Mouse (Mus musculus): ENCODE data around the gene Ddx24.

GRCm38 (mm10) chr12:103367171-103367570 lies 58.5 kb downstream of the Ddx24 start:
- TF ChIP-seq MAFK (IDR thresholded peaks at IDR 0.05; ENCODE audit: insufficient read depth, low read depth, low read length) (no peak), ZC3H11A (IDR thresholded peaks at IDR 0.05; ENCODE audit: borderline replicate concordance, low read depth, low read length) (no peak), ZNF384 (IDR thresholded peaks at IDR 0.05; ENCODE audit: low read depth, low read length) (no peak), CHD2 (IDR thresholded peaks at IDR 0.05; ENCODE audit: low read depth, low read length) (no peak), HCFC1 (IDR thresholded peaks at IDR 0.05; ENCODE audit: borderline replicate concordance, insufficient read depth, low read length) (no peak)

All from ES-E14 (cell line).